Comparison of ENCODE assay signal across 34 mouse cellular contexts in genomic region chr8:43149307-43149706, GRCm38 (mm10). TPM values are rescaled to one million over a fixed set of nuclear protein-coding genes. Genes with fewer than 3 reads are reported as not detected.
DNase-seq lines count a peak whose midpoint lies in the region; ATAC-seq and TF ChIP-seq lines count a peak whose summit lies in the region.
"Had no signal": no experiment of that assay in that cellular context is flagged by ENCODE, and none has a peak within 500 bp of the region (broad histone marks: within the 10 kb centered on the region; RNA-seq: fewer than 3 reads in every experiment).

No protein-coding gene starts in this region.

- no peaks in the 10 kb centered on the region for H3K27me3 ChIP-seq in hindbrain, postnatal 0 days (ENCODE audit: insufficient read depth, low read length)
- H3K27me3 ChIP-seq in hindbrain, embryonic 14.5 days (ENCODE audit: control insufficient read depth, insufficient read depth, low read length), result no peaks in the 10 kb centered on the region
- no peaks in the 10 kb centered on the region for H3K27me3 ChIP-seq in midbrain, postnatal 0 days (ENCODE audit: insufficient read depth, low read length)
- H3K27me3 ChIP-seq in midbrain, embryonic 10.5 days (ENCODE audit: low read depth, poor library complexity, severe bottlenecking), result no peaks in the 10 kb centered on the region
- H3K27me3 ChIP-seq: embryonic facial prominence, embryonic 13.5 days; forebrain, embryonic 12.5 days; forebrain, embryonic 15.5 days; heart, embryonic 13.5 days; hindbrain, embryonic 12.5 days had no signal

- H3K27ac ChIP-seq in hindbrain, postnatal 0 days, result no peak overlapping the region
- no peak overlapping the region for H3K27ac ChIP-seq in hindbrain, embryonic 14.5 days
- no peak overlapping the region for H3K27ac ChIP-seq in midbrain, postnatal 0 days (ENCODE audit: low read depth, low read length)
- H3K27ac ChIP-seq in midbrain, embryonic 10.5 days (replicated peaks), result no peak overlapping the region
- H3K27ac ChIP-seq in cortical plate, adult 2 months (ENCODE audit: insufficient read depth, low read length), result no peak overlapping the region
- H3K27ac ChIP-seq: embryonic facial prominence, embryonic 10.5 days; embryonic facial prominence, embryonic 13.5 days; forebrain, embryonic 12.5 days; forebrain, embryonic 15.5 days; heart, embryonic 13.5 days; hindbrain, embryonic 12.5 days had no signal

- intact Hi-C loops in left cerebral cortex, postnatal 14 days (cut with DNase I), result no loop called here
- intact Hi-C loops in heart, postnatal 14 days (cut with DNase I), result no loop called here

- no peaks in the 10 kb centered on the region for H3K4me1 ChIP-seq in hindbrain, postnatal 0 days (ENCODE audit: insufficient read depth, low read length)
- no peaks in the 10 kb centered on the region for H3K4me1 ChIP-seq in hindbrain, embryonic 14.5 days (replicated peaks; ENCODE audit: control insufficient read depth, insufficient read depth, low read length)
- H3K4me1 ChIP-seq in midbrain, postnatal 0 days (ENCODE audit: insufficient read depth, low read length), result no peaks in the 10 kb centered on the region
- H3K4me1 ChIP-seq in midbrain, embryonic 10.5 days, result no peaks in the 10 kb centered on the region
- H3K4me1 ChIP-seq in cortical plate, adult 2 months (ENCODE audit: control insufficient read depth, insufficient read depth, low read length), result no peaks in the 10 kb centered on the region
- H3K4me1 ChIP-seq: embryonic facial prominence, embryonic 10.5 days; embryonic facial prominence, embryonic 13.5 days; forebrain, embryonic 12.5 days; forebrain, embryonic 15.5 days; heart, embryonic 13.5 days; hindbrain, embryonic 12.5 days had no signal

- H3K36me3 ChIP-seq in hindbrain, postnatal 0 days (ENCODE audit: insufficient read depth, low read length), result no peaks in the 10 kb centered on the region
- H3K36me3 ChIP-seq in hindbrain, embryonic 14.5 days (replicated peaks; ENCODE audit: control insufficient read depth, insufficient read depth), result no peaks in the 10 kb centered on the region
- H3K36me3 ChIP-seq in midbrain, postnatal 0 days (ENCODE audit: insufficient read depth, low read length), result no peaks in the 10 kb centered on the region
- no peaks in the 10 kb centered on the region for H3K36me3 ChIP-seq in midbrain, embryonic 10.5 days
- H3K36me3 ChIP-seq: embryonic facial prominence, embryonic 10.5 days; embryonic facial prominence, embryonic 13.5 days; forebrain, embryonic 12.5 days; forebrain, embryonic 15.5 days; heart, embryonic 13.5 days; hindbrain, embryonic 12.5 days had no signal

- H3K4me2 ChIP-seq in hindbrain, postnatal 0 days (ENCODE audit: low read depth, low read length), result no peak overlapping the region
- H3K4me2 ChIP-seq in hindbrain, embryonic 14.5 days (replicated peaks), result no peak overlapping the region
- no peak overlapping the region for H3K4me2 ChIP-seq in midbrain, postnatal 0 days (ENCODE audit: low read depth, low read length, poor library complexity, severe bottlenecking)
- H3K4me2 ChIP-seq: embryonic facial prominence, embryonic 13.5 days; forebrain, embryonic 12.5 days; forebrain, embryonic 15.5 days; heart, embryonic 13.5 days; hindbrain, embryonic 12.5 days had no signal

- no peak overlapping the region for H3K4me3 ChIP-seq in hindbrain, postnatal 0 days (ENCODE audit: low read length)
- no peak overlapping the region for H3K4me3 ChIP-seq in hindbrain, embryonic 14.5 days (replicated peaks; ENCODE audit: low read length)
- no peak overlapping the region for H3K4me3 ChIP-seq in midbrain, postnatal 0 days (ENCODE audit: low read depth, low read length)
- H3K4me3 ChIP-seq in midbrain, embryonic 10.5 days, result no peak overlapping the region
- H3K4me3 ChIP-seq in cortical plate, adult 2 months (ENCODE audit: insufficient read depth, low read length), result no peak overlapping the region
- H3K4me3 ChIP-seq: embryonic facial prominence, embryonic 10.5 days; embryonic facial prominence, embryonic 13.5 days; erythroblast, embryonic 14.5 days; forebrain, embryonic 12.5 days; forebrain, embryonic 15.5 days; heart, embryonic 13.5 days; hindbrain, embryonic 12.5 days had no signal

- TF ChIP-seq CTCF in hindbrain, postnatal 0 days (IDR thresholded peaks at IDR 0.05; ENCODE audit: low read depth), result 0 out of 2 replicates have a peak, but pooled peaks have one; percentile 12
- TF ChIP-seq CTCF in midbrain, postnatal 0 days (IDR thresholded peaks at IDR 0.05), result peak; percentile 25; the same call in 1 of the 2 replicates
- TF ChIP-seq CTCF in cortical plate, adult 2 months (IDR thresholded peaks at IDR 0.05; ENCODE audit: extremely low read depth, insufficient read depth, low read length), result peak; percentile 23; the same call in 1 of the 2 replicates

- H3K9me3 ChIP-seq in hindbrain, postnatal 0 days (ENCODE audit: low read length), result no peaks in the 10 kb centered on the region
- H3K9me3 ChIP-seq in hindbrain, embryonic 14.5 days (ENCODE audit: control insufficient read depth, low read length), result no peaks in the 10 kb centered on the region
- no peaks in the 10 kb centered on the region for H3K9me3 ChIP-seq in midbrain, postnatal 0 days (ENCODE audit: low read length)
- no peaks in the 10 kb centered on the region for H3K9me3 ChIP-seq in midbrain, embryonic 10.5 days (replicated peaks)
- H3K9me3 ChIP-seq: embryonic facial prominence, embryonic 10.5 days; embryonic facial prominence, embryonic 13.5 days; forebrain, embryonic 12.5 days; forebrain, embryonic 15.5 days; heart, embryonic 13.5 days; hindbrain, embryonic 12.5 days had no signal

- no peak for DNase-seq in hindbrain, postnatal 0 days (ENCODE audit: low spot score)
- DNase-seq in hindbrain, embryonic 14.5 days (ENCODE audit: low spot score), result no peak
- DNase-seq in midbrain, postnatal 0 days (ENCODE audit: low spot score), result no peak
- no peak for DNase-seq in midbrain, embryonic 10.5 days (ENCODE audit: low spot score)
- peak; percentile 77 for DNase-seq in R1 (ENCODE audit: low read depth, low spot score)
- DNase-seq in left cerebral cortex, postnatal 14 days (ENCODE audit: low spot score in 2 of 2), result no peak
- no peak for DNase-seq in heart, postnatal 14 days
- DNase-seq: adrenal gland, adult 2 months; adrenal gland, postnatal 14 days; cerebellum, adult 11 months; cerebellum, adult 2 months; cerebellum, adult 9-11 months; cerebellum, postnatal 25 days; embryo, embryonic 11 days; gastrocnemius, postnatal 25 days; heart, adult 18-20 months had no signal

- no peak overlapping the region for H3K9ac ChIP-seq in hindbrain, postnatal 0 days (replicated peaks; ENCODE audit: low read length)
- H3K9ac ChIP-seq in hindbrain, embryonic 14.5 days, result no peak overlapping the region
- no peak overlapping the region for H3K9ac ChIP-seq in midbrain, postnatal 0 days (replicated peaks; ENCODE audit: low read length, poor library complexity, severe bottlenecking)
- H3K9ac ChIP-seq: embryonic facial prominence, embryonic 13.5 days; forebrain, embryonic 12.5 days; forebrain, embryonic 15.5 days; heart, embryonic 13.5 days; hindbrain, embryonic 12.5 days had no signal

- WGBS in hindbrain, postnatal 0 days, result 86% methylated on average over 9 of the region's 9 CpGs
- 89% methylated on average over 9 of the region's 9 CpGs for WGBS in hindbrain, embryonic 14.5 days
- WGBS in midbrain, postnatal 0 days, result 93% methylated on average over 9 of the region's 9 CpGs
- 85% methylated on average over 9 of the region's 9 CpGs for WGBS in midbrain, embryonic 10.5 days

- no peak for TF ChIP-seq POLR2A in cortical plate, adult 2 months (IDR thresholded peaks at IDR 0.05; ENCODE audit: extremely low read depth, insufficient read depth, low read length)

- no peak for ATAC-seq in hindbrain, postnatal 0 days
- ATAC-seq in hindbrain, embryonic 14.5 days (ENCODE audit: low FRiP score), result no peak
- ATAC-seq in midbrain, postnatal 0 days (ENCODE audit: low FRiP score), result no peak
- ATAC-seq: forebrain, embryonic 15.5 days; hindbrain, embryonic 16.5 days; inflammation-experienced regulatory T-cells, adult 6 months had no signal

RNA-seq across cellular contexts. Expression of gene Triml1, which starts 8.0 kb away (rescaled TPM):
- total RNA-seq in hindbrain, postnatal 0 days (2014; rRNA removed), result not detected in 2 replicates
- polyA plus RNA-seq in hindbrain, postnatal 0 days (2015; fragmentation: Nextera tagmentation; extraction: Ambion mirVana), result not detected in 2 replicates
- polyA plus RNA-seq in hindbrain, embryonic 14.5 days (2014; fragmentation: Nextera tagmentation; extraction: Ambion mirVana), result not detected in 2 replicates
- not detected in 2 replicates for total RNA-seq in midbrain, postnatal 0 days (2014; rRNA removed)
- polyA plus RNA-seq in midbrain, postnatal 0 days (2015; fragmentation: Nextera tagmentation; extraction: Ambion mirVana), result not detected in 2 replicates
- polyA plus RNA-seq in midbrain, embryonic 10.5 days (2016; fragmentation: Nextera tagmentation; extraction: Ambion mirVana), result not detected in 2 replicates
- polyA plus RNA-seq in cortical plate, adult 2 months (2012; rRNA removed), result not detected in 2 replicates
- not detected for total RNA-seq in left cerebral cortex, postnatal 14 days (2021)
- total RNA-seq in heart, postnatal 14 days (2021), result not detected
- total RNA-seq: adrenal gland, adult 2 months; adrenal gland, postnatal 14 days; adrenal gland, postnatal 4 days; common myeloid progenitor, adult 5-6 weeks; gastrocnemius, adult 8-10 months; gastrocnemius, postnatal 25 days; heart, adult 18-20 months; heart, postnatal 25 days; hematopoietic stem cell, adult 5-6 weeks; MEL had no signal
- polyA plus RNA-seq: adrenal gland, adult 2 months; cerebellum, adult 2 months; embryonic facial prominence, embryonic 10.5 days; embryonic facial prominence, embryonic 13.5 days; erythroblast, embryonic 14.5 days; forebrain, embryonic 12.5 days; forebrain, embryonic 15.5 days; heart, embryonic 13.5 days; heart, embryonic 16.5 days; hindbrain, embryonic 12.5 days; hindbrain, embryonic 16.5 days; inflammation-experienced regulatory T-cells, adult 6 months had no signal

RNA-seq across cellular contexts. Expression of gene Triml2, which starts 31.0 kb away (rescaled TPM):
- not detected in 2 replicates for total RNA-seq in hindbrain, postnatal 0 days (2014; rRNA removed)
- not detected in 2 replicates for polyA plus RNA-seq in hindbrain, postnatal 0 days (2015; fragmentation: Nextera tagmentation; extraction: Ambion mirVana)
- not detected in 2 replicates for polyA plus RNA-seq in hindbrain, embryonic 14.5 days (2014; fragmentation: Nextera tagmentation; extraction: Ambion mirVana)
- total RNA-seq in midbrain, postnatal 0 days (2014; rRNA removed), result not detected in 2 replicates
- 0.11 and 0.12 TPM in 2 replicates for polyA plus RNA-seq in midbrain, postnatal 0 days (2015; fragmentation: Nextera tagmentation; extraction: Ambion mirVana)
- not detected in 2 replicates for polyA plus RNA-seq in midbrain, embryonic 10.5 days (2016; fragmentation: Nextera tagmentation; extraction: Ambion mirVana)
- polyA plus RNA-seq in cortical plate, adult 2 months (2012; rRNA removed), result not detected in 2 replicates
- under 1 TPM in 1 of 2 experiments, not detected in 1; 0.23 TPM for total RNA-seq in left cerebral cortex, postnatal 14 days (2021)
- not detected for total RNA-seq in heart, postnatal 14 days (2021)
- total RNA-seq: adrenal gland, adult 2 months; adrenal gland, postnatal 14 days; adrenal gland, postnatal 4 days; common myeloid progenitor, adult 5-6 weeks; gastrocnemius, adult 8-10 months; gastrocnemius, postnatal 25 days; heart, adult 18-20 months; heart, postnatal 25 days; hematopoietic stem cell, adult 5-6 weeks; MEL had no signal
- polyA plus RNA-seq: adrenal gland, adult 2 months; cerebellum, adult 2 months; embryonic facial prominence, embryonic 10.5 days; embryonic facial prominence, embryonic 13.5 days; erythroblast, embryonic 14.5 days; forebrain, embryonic 12.5 days; forebrain, embryonic 15.5 days; gonadal fat pad, adult 2 months; heart, embryonic 13.5 days; heart, embryonic 16.5 days; hindbrain, embryonic 12.5 days; hindbrain, embryonic 16.5 days; inflammation-experienced regulatory T-cells, adult 6 months had no signal
